Mouse (Mus musculus) erythroblast, embryonic 14.5 days (primary cell): Measurements from ENCODE around the gene Pcgf6.

Experiments used
- GATA1 ChIP-seq: IDR thresholded peaks from 2 replicates; pipeline ENCODE4 v1.6.1; 2012; ENCODE audit warnings: low read length, inconsistent platforms, mixed read lengths
- TAL1 ChIP-seq: IDR thresholded peaks from 3 replicates; pipeline ENCODE4 v1.6.1; 2012; ENCODE audit warnings: low read length, inconsistent platforms, mixed read lengths

DNA sequence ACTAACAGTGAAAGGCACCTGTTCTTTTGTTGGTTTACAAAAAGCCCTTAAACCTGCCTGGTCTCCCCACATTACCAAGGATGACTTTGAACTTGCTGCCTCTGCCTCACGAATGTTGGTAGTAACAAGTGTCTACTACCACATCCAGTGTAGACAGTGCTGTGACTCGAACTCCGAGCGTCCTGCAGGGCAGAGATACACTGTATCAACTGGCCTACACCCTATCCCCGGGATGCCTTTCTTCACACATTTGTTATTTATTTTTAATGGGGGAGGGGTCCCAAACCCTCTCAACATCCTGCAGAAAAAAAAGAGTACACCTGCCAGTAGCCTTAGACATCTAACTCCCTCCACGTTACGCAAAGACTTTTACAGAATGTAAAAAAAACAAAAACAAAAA, 866 bp downstream of the Pcgf6 start:
- TF ChIP-seq TAL1 (no peak), GATA1 (no peak)
